Mouse (Mus musculus) layer of hippocampus, adult 11-12 months (tissue): Measurements from ENCODE around the gene Chga.

Experiments used
- DNase-seq: peaks from one replicate; pipeline ENCODE4 v3.0.0; 2022; ENCODE audit warnings: low spot score

Chga gene

DNA sequence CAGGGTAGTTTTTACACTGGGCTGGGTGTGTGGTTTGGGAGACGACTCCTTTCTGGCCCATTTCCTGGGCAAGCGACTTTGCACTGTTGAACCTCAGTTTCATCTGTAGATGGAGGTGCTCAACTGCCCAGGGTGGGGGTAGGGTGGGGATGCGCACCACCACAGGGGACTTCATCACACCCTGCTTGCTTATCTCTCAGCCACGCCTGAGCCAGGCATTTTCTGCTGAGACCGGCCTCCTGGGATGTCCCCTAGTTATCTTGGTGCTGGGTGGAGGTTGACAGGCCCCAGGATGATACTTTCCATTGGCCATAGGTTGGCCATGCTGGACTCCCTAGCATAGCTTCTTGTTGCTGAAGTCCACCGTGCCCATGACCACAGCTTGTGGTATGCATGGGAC, 10.3 kb downstream of the Chga start:
- DNase-seq = no peak

DNA sequence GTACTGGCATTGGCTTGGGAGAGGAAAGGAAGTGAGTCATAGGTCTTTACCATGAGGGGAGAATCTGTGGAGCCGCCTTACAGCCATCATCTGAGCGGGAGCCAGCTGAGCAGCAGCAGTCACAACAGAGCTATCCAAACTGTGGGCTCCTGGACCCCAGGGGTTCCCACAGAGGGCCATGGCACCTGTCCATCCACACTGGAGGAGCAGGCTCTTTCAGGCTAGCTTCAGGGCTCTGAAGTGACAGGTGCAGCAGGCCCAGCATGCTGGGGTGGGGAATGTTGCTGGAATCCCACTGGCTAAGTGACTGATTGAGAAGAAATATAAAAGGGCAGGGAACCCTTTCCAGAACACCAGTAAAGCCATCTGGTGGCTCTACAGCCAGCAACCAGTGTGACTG, 12.2 kb downstream of the Chga start:
- DNase-seq = no peak

DNA sequence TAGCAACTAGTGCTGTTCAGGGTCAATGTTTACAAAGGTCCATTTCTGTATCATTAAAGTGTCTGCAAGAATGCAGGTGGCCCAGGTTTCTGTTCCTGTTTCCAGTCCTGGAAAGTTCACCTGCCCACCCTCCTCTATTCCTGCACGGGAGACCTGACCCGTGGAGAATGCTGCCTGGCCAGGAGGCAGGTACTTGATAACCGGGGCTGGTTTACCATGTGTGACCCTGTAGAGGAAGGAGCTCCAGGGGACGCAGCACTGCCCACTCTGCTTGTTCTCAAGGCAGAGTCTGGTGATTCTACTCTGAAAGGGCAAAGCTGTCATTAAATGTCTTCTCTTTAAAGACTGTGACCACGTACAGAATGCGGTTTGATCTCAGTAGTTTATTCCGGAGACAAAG, 13.4 kb downstream of the Chga start:
- DNase-seq = no peak

DNA sequence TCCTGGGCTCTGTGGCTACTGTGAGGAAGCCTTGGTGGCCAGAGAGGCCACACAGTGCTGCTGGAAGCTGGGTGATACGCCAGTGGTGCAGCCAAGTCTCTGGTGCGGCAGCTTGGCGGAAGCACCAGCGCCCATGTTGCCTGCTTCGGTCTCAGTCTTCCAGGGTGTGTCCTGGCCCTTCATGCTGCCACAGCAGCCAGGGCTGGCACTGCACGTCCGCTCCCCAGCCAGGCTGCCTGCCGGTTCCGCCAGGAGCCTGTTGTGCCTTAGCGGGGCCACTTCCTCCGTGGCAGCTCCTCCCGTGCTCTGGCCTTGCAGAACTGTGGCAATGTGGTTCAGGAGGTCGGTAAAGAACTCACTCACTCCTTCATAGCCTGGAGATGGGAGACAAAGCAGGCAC, 15.3 kb downstream of the Chga start:
- DNase-seq = no peak

DNA sequence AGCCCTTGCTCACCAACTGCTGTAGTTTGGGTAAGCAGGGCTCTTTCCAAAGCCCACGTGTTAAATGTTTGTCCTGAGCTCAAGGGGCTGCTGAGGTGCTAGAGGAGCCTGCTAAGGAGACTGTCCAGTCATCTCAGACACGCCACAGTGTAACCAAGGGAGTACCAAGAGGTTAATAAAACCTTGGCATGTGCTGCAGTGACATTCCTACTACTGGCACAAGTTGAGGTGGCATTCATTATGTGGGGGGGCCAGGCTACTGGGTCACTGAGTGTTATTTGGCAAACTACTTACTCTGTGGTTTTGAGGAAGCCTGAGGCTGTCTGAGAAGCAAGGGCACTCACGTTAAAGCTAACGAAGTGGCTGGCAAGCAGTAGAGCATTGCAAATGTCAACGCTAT, 16.0 kb downstream of the Chga start:
- DNase-seq = no peak

- DNase-seq = no peak
Observed at GRCm38 (mm10) chr12:102571666-102572065, 16.9 kb downstream of the Chga start.

GRCm38 (mm10) chr12:102573036-102573435, 18.3 kb downstream of the Chga start:
- DNase-seq = no peak

GRCm38 (mm10) chr12:102575541-102576329, 21.0 kb downstream of the Chga start:
- no peak for DNase-seq

GRCm38 (mm10) chr12:102576659-102577398, 22.1 kb downstream of the Chga start:
- DNase-seq = no peak

GRCm38 (mm10) chr12:102579041-102579440, 24.3 kb downstream of the Chga start:
- peak; percentile 87 for DNase-seq

- DNase-seq = no peak
Observed at GRCm38 (mm10) chr12:102581579-102582196, 26.9 kb downstream of the Chga start.

- DNase-seq = no peak
Observed at GRCm38 (mm10) chr12:102582441-102582840, 27.7 kb downstream of the Chga start.

GRCm38 (mm10) chr12:102585390-102585789, 30.6 kb downstream of the Chga start:
- peak; percentile 37 for DNase-seq

DNA sequence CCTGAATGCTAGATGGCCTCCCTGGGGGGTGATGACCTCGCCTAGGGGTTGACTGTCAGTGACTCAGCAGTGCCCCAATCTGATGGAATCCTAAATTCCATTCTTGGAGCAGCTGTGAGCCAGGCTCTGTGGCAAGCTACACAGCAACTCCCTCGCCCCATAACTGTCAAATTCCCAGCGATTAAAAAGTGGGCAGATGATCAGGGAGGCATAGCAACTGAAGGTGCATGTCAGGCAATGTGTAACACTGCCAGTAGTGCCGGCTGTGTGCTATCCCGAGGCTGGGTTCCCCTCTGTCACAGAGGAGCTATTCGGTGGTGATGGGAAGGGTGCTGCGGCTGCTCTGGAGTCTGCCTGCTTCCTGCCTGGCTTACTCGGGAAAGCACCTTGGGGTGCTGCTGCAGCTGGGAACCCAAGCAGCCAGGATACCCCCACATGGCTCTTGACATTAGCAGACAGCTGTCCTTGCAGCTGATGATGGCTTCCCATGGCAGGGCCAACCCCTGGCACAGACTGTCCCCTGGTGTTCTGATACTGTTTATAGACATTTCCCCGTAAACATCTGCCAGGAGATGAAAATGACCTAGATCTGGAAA, 31.6 kb downstream of the Chga start:
- DNase-seq = peak; percentile 56

- no peak for DNase-seq
Observed at GRCm38 (mm10) chr12:102587106-102587505, 32.3 kb downstream of the Chga start.

- DNase-seq = no peak
Observed at GRCm38 (mm10) chr12:102590711-102591360, 36.1 kb downstream of the Chga start.

GRCm38 (mm10) chr12:102593699-102594098, 38.9 kb downstream of the Chga start:
- peak; percentile 49 for DNase-seq

- DNase-seq = no peak
Observed at GRCm38 (mm10) chr12:102594627-102595026, 39.9 kb downstream of the Chga start.

- no peak for DNase-seq
Observed at GRCm38 (mm10) chr12:102596410-102596809, 41.6 kb downstream of the Chga start.

DNA sequence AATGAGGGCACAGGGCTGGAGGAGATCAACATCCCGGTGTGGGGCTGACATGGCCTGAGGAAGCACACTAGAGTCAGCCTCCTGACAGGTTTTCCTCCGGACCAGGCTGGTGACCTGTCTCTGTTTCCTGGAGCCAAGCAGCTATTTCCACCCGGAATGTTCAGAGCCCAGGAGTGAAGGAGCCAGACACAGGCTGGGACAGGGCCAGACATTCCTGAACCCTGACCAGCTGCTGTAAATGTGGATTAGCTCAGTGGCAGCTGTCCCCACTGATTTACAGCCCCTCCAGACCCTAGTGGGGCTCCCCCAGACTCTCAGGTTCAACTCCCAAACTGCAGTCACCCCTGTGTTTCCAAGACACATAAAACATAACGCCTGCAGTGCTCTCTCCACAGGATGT, 42.7 kb downstream of the Chga start:
- DNase-seq = no peak

DNA sequence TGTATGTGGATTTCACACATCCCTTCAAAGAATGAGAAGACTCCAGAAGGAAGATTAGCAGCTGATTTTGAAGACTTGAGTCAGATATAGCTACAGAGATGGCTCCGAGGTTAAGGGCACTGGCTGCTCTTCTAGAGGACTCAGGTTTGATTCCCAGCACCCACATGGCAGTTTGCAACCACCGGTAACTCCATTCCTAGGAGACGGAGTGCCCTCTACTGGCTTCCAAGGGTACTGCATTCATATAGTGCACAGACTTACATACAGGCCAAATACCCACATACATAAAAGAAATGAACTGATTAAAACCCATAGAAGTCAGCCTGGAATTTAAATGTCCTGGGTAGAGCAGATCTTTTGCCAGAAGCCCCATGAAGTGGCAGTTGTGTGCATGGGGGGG, 43.8 kb downstream of the Chga start:
- DNase-seq = no peak

DNA sequence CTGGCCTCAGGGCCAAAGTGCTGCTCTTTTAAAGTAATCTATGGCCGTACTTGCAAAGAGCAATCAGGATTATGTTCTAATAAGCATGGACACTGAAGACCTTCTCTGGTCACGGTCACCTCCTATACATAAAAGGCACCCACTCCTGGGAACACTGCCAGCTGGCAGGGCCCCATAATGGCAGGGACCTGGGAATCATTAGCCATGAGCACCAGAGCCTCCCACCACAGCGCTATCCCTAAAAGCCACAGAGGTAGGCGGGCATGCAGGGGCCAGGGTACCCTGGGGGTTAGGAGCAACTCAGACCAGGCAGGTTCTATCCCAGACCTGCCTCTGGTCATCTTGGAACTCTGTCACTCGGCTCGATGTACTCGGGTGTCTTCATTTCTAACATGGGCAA, 45.0 kb downstream of the Chga start:
- no peak for DNase-seq
